Mouse (Mus musculus): ENCODE results near the gene Amotl1. TPM values are rescaled to one million over a fixed set of nuclear protein-coding genes. Genes with fewer than 3 reads are reported as not detected.
"Not testable (repeated sequence)": the region's sequence is repeated elsewhere in the genome, so short reads cannot be mapped to it uniquely, and the experiment has no call there.

The Amotl1 gene
- total RNA-seq, 2 experiments from 2014 or later: 14.1 to 14.9 TPM

DNA sequence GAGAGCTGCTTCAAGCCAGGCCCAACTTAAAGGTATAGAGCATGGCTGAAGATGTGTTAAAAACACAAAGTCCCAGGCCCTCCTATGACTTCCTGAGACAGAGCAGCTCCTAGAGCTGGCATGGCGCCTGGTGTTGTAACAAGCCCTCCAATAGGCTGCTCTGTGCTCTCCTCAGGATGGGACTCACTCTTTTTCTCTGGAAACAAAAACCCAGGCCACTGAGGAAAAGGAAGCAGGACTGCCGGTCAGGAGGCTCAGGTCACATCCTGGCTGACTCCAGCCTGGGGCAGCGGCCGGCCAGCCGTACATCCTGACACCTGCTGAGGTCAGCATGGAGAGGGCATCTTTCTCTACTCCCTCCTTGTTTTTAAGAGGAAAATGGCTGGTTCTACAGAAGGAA is 36.3 kb downstream of the Amotl1 start:
- no peak for DNase-seq (ENCODE audit: extremely low spot score in 1 of 2, low spot score in 1 of 2)

DNA sequence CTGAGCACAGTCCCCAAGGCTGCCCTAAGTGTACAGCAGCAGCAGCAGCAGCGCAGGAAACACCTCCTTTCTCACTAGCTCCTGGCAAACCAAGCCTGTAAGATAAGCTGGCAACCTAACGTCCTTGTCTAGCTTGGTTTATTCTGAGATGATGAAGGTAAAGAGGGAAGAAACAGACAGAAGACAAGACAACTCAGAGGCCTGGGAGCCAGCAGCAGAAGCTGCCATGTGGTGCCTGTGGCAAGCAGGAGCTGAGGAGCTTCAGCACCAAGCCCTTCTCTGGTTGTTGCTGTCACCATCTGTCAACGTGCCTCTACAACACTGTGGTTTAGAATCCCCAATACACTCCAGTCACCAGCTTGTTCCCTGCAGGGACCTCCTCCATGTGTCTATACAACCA is 37.4 kb downstream of the Amotl1 start:
- peak in 1 of 2 experiments; percentile 18 for DNase-seq (ENCODE audit: extremely low spot score in 1 of 2, low spot score in 1 of 2)

DNA sequence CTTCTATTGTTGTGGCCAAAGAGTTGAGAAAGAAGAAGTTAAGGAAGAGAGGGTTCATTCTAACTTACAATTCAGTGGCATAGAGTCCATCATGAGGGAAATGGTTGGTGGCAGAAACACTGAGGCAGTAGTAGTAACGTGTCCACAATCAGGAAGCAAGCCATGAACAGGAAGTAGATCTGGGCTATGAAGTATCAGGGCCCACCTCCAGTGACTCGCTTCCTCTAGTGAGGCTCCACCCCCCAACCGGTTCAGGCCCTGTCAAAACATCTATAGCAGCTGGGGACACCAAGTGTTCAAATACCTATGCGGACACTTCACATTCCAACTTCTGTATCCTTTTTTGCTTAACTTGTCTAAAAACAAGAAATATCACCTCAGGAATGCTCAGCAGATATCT is 38.9 kb downstream of the Amotl1 start:
- no peak for DNase-seq (ENCODE audit: extremely low spot score in 1 of 2, low spot score in 1 of 2)

DNA sequence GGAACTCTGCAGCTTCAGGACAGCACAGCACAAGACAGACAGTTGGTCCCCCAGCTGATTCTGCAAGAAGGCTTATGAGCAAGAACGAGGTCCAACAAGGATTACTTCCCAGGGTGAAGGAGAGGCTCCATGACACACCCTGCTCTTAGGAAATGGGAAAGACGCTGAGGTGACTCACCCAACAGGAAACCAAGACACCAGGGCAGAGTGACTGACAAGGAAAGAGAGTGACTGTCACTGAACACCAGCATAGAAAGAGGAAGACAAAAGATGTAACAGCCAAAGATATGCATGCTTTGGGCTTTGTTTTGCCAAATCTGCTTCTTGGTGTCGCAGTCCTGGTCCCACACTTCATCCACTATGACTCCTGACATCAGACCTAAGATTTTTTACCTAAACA is 40.5 kb downstream of the Amotl1 start:
- no peak for DNase-seq (ENCODE audit: extremely low spot score in 1 of 2, low spot score in 1 of 2)

DNA sequence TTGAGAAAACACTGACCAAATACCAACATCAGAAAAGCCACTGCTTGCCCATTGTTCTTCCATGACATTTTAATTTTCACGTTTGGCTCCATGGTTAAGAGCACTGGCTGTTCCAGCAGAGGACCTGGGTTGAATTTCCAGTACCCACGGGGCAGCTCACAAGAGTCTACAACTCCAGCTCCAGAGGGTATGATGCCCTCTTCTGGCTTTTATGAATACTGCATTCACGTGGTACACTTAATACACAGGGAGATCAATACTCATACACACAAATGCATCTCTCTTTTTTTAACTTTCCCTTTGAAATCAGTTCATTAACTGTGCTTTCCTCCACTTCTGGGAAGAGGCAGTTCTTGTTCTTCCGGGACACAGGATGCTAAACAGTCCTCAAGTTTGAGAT is 41.4 kb downstream of the Amotl1 start:
- DNase-seq (ENCODE audit: extremely low spot score in 1 of 2, low spot score in 1 of 2): no peak

DNA sequence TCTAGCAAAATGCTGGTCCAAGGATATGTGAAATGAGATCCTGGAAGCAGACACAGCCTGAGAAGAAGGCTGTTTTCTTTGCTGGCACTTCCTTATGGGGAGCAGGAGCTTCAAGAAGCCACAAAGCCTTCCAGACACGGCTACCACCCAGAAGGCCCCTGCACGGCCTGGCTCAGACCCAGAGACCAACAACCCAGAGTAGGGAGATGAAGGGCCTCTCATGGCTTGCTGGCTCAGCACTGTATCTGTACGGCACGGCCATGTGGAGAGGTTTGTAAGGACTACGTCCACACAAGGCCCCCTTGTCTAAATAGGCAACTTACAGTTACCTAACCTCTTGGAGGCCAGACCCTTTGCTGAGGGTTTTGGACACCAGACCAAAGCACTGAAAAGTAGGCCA is 45.1 kb downstream of the Amotl1 start:
- no peak for DNase-seq (ENCODE audit: extremely low spot score in 1 of 2, low spot score in 1 of 2)

DNA sequence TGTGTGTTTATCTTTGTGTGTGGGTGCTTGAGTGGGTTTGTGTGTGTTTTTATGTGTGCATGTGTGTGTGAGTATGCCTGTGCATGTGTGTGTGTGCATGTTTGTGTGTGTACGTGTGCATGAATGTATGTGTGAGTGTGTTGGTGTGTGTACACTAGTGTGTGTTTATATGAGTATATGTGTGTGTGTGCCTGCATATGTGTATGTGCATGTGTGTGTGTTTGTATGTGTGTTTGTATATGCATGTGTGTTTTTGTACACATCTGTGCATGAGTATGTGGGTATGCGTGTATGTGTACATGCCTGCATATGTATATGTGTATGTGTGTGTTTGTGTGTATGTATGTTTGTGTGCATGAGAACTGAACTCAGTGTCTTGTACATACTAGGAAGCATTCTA is 46.7 kb downstream of the Amotl1 start:
- no peak for DNase-seq (ENCODE audit: extremely low spot score in 1 of 2, low spot score in 1 of 2)

DNA sequence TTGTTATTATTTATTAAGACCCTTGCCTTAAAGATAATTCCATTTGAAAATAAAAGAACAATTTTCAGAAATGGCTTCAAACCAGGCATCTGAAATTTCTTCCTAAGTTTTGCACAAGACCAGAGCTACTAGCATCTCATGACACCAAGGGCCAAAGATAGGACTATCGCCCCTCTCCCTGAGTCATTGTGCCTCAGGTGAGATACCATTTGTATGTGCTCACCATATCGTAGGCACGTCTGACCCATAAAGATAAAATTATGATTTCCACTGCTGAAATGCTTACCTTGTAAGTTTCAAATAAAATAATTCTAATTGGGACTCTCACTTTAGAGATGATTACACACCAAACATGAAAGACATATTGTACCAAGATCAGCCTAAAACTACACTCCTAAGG is 47.4 kb downstream of the Amotl1 start:
- no peak for DNase-seq (ENCODE audit: extremely low spot score in 1 of 2, low spot score in 1 of 2)

DNA sequence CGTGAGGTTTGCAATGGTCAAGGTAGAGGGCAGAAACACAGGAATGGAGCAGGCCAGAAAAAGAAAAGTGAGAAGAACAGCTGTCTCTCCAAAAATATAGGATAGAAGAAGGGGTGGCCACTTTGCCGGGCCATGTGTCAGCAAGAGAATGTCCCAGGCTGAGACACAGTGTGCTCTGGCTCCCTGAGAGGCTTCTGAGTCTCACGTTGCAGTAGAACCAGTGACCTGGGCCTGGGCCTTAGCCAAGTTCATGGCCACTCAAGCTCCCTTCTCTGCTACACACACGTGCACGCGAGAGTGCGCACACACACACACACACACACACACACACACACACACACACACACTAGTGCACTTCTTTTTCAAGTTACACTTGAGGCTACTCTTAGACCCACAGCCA is 48.0 kb downstream of the Amotl1 start:
- DNase-seq (ENCODE audit: extremely low spot score in 1 of 2, low spot score in 1 of 2): no peak

DNA sequence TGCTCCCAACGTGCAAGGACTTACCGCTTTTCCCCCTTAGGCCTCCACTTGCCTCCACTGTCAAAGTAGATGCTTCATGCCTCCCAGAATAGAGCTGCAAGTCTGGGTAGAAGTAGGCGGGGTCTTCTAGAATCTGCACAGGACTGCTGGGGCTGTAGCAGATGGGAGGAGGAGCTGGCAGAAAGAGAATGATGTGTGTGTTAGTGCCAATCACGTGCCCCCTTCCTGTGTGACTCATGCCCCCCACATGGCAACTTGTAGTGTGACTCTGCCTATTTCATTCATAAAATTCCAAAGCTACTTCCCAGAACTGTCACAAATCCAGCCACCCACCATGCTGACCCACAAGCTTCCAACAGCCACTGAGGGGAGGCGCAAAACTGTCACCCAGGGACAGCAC is 48.4 kb downstream of the Amotl1 start:
- peak in 1 of 2 experiments; percentile 13 for DNase-seq (ENCODE audit: extremely low spot score in 1 of 2, low spot score in 1 of 2)

DNA sequence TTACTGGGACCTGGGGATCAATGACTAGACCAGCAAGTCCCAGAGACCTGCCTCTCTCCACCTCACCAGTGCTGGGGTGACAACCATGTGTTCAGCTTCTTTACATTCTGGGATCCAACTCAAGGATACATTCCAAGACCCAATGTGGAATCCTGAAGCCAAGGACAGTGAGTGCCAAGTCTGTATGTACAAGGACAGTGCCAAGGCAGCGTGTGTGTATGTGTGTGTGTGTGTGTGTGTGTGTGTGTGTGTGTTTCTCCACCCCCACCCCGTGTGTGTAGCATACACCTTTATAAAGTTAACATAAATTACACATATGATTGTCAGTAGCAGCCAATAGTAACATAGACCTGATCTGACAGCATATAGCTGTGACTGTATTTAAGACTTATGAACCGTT is 49.0 kb downstream of the Amotl1 start:
- DNase-seq (ENCODE audit: extremely low spot score in 1 of 2, low spot score in 1 of 2): no peak

DNA sequence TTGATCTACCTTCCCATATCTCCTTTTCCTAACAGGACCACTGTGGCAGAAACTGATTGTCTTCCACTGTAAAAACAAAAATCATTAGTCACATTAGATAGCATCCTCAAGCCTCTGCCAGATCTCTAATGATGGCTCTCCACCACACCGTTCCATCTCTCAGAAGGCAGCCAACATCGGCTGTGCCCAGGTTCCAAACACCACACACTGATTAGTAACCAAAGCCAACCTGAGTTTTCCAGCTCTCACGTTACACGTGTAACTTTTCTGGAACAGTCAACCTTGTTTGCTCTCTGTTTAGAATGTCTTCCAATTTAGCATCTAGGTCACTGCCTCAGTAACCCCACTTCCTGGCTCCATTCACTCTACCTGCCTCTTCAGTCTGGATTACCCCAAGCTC is 51.0 kb downstream of the Amotl1 start:
- DNase-seq (ENCODE audit: extremely low spot score in 1 of 2, low spot score in 1 of 2): no peak

DNA sequence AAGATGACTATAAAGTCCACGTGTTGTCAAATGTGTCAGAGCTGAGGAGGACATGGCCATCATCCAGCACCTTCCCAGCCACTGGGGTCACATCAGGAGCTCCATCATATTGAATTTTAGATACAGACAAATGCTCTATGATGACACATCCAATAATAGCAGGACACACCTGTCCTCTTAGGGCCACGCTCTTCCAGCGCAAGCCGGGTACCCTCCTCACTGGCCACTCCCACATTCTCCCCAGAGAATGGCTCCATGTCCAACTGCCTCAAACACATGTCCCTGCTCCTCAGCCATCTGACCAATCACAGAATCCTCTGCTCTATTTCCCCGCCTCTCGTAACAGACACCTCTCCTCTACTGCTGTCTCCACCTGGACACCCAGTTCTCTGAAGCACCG is 54.2 kb downstream of the Amotl1 start:
- DNase-seq (ENCODE audit: extremely low spot score in 1 of 2, low spot score in 1 of 2): no peak

DNA sequence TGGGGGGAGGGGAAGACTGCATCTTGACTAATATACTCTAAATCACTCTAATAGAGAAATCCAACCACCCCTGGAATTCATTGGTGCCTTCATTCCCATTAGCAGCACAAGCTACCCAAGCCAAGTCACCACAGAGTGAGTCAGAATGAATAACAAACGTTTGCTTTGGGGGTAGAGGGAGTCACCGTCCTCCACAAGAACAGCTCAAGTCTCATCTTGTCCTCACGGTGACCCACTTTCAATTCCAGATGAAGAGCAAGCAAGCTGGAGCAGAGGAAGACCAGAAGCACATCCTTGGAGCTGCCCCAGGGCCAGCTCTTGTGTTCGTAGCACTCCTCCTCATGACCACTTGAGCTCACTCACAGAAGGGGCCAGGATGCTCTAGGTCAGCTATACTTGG is 56.2 kb downstream of the Amotl1 start:
- no peak for DNase-seq (ENCODE audit: extremely low spot score in 1 of 2, low spot score in 1 of 2)

DNA sequence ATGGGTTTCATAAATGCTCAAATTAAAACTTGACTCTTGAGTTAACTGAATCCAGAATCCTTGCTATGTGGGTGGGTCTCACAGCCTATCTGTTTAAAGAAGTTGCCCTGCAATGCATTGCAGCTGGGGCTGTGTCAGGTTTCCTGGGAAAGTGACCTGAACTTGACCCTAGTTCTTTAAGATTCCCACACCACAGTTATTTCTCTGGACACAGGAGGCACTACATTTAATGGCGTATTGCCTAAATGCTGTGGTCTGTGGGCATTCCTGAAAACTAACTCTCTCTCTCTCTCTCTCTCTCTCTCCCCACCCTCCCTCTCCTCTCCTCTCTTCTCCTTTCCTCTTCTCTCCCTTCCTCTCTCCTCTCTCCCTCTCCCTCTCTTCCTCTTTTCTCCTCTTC is 59.2 kb downstream of the Amotl1 start:
- DNase-seq (ENCODE audit: extremely low spot score in 1 of 2, low spot score in 1 of 2): no peak

DNA sequence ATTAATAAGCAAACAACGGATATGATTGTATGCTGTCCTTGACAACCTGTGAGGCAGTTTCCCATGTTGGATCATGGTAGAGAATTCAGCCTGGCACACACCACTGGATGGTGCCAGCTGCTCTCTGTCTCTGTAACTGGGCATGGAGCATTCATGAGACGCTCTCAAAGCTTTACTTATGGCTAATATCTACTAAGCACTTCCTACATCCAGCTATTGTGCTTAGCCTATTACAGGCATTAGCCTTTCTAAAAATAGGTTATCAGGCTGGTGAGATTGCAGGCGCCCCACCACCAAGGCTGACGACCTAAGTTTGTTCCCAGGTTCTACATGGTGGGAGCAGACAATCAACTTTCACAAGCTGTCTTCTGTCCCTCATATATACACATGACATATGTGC is 65.9 kb downstream of the Amotl1 start:
- DNase-seq (ENCODE audit: extremely low spot score in 1 of 2, low spot score in 1 of 2): no peak

DNA sequence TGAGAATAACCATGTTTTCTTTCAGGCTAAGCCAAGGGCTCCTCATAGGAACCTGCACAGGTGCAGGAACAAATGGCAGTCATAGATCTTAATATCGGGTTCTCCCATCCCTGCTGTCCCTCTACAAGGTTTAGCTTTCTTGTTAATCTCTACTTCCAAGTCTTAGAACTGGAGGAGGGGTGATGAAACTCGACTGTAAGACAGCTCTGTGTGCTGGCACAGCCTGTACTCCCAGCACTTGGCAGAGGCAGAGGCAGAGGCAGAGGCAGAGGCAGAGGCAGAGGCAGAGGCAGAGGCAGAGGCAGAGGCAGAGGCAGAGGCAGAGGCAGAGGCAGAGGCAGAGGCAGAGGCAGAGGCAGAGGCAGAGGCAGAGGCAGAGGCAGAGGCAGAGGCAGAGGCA is 68.5 kb downstream of the Amotl1 start:
- not testable (repeated sequence) for DNase-seq (ENCODE audit: extremely low spot score in 1 of 2, low spot score in 1 of 2)

DNA sequence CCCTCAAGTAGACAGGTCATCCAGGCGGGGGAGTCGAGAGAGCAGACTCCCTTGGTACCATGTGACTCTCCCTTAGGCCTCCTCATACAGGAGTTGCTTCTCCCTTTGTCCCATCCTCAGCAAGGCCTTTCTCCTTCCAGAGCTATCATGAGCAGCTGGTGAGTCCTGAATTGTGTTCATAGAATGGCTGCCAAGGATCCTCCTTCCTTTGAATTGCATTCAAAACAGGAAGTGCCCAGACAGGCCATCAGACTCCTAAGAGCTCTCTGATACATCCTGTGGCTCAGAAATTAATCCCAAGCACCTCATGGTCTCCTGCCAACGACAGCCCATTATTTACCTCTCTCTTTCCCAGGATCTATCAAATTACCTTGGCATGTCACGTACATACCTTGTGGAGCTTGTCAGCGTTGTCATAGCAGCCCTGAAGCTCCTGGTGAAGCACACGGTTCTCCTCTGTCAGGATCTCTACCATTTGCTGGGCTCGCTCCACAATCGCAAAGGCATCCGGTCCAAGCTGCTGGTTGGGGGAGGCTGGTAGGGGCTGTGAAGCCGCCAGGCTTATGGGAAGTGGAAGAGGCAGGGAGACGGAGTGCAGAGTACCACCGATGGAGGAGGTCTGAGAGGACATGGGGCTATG is 70.0 kb downstream of the Amotl1 start:
- peak in 1 of 2 experiments; percentile 15 for DNase-seq (ENCODE audit: extremely low spot score in 1 of 2, low spot score in 1 of 2)

DNA sequence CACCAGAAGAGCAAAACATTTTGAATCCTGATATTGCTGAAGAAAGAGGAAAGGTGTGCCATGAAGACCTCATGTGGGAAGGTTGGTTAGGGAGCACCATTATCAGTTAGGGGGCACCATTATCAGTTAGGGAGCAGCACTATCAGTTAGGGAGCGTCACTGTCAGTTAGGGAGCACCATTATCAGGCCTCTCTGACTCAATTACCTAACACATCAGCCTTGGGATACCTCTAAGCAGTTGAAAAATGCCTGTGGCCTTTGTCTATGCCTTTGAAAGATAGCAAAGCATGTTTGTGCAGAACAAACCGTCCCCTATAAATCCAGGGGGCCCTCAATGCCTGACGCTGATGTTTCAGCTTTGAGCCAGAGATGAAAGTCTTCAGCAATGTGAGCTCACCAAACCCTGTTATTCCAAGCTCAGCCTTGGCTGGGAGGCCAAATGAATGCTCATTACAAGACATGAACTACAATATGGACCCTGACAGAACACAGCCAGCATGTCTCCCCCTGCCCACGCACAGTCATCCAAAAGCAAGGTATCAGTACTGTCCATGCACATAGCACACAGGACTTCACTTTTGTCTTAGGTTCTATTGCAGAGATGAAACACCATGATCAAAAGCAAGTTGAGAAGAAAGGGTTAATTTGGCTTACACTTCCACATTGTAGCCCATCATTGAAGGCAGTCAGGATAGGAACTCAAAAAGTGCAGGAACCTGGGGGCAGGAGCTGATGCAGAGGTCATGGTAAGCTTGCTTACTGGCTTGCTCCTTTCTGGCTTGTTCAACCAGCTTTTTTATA is 75.5 kb downstream of the Amotl1 start:
- no peak for DNase-seq (ENCODE audit: extremely low spot score in 1 of 2, low spot score in 1 of 2)

DNA sequence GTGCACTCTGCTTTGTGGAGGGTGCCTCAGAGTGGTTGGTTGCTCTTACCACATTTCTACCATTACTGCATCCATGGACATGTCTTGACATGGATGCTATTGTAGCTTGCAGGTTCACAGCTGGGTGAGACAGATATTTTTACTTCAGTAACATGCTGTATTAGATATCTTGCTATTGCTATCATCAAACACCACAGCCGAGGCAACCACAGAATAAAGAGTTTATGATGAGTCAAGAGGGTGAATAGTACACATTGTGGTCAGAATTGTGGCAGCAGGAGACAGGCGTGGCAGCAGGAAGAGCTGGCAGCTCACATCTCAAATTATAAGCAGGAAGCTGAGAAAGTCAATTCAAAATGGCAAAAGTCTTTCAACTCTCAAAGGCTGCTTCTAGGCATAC is 76.4 kb downstream of the Amotl1 start:
- DNase-seq (ENCODE audit: extremely low spot score in 1 of 2, low spot score in 1 of 2): no peak

DNA sequence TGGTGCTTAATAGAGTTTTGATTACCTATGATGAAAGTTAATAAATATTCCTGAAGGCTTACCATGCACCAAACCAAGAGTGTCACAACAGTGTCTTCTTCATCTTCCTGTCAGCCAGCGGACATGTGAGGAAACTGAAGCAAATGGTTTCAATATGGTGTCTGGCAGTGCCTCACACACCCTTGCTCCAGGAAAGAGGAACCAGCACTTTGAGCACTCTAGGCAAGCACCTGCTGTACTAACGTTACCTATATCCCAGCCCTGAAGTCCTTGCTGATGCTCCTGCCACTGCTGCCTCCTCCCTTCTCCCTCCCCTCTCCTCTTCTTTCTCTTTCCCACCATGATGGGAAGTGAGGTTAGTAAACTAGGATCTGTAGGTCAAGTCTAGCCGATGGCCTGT is 80.4 kb downstream of the Amotl1 start:
- DNase-seq (ENCODE audit: extremely low spot score in 1 of 2, low spot score in 1 of 2): no peak

DNA sequence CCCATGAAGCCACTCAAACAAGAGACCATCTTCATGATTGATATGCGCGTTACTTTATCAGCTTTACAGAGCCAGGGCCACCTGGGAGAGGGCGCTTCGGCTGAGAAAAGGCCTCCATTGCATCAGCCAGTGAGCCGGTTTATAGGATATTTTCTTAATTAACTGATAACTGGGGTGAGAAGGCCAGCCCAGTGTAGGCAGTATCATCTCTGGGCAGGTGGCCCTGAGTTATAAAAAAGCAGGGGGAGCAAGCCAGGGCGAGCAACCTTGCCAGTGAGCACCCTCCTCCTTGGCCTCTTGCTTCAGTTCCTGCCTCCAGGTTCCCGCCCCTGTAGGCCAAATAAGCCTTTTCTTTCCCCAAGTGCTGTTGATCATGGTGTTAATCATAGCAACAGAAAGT is 81.5 kb downstream of the Amotl1 start:
- DNase-seq (ENCODE audit: extremely low spot score in 1 of 2, low spot score in 1 of 2): no peak

Measured in layer of hippocampus, postnatal 25 days (tissue).